Mouse (Mus musculus): ENCODE data around the gene Gm11437. TPM values are rescaled to one million over a fixed set of nuclear protein-coding genes. Genes with fewer than 3 reads are reported as not detected.

The Gm11437 gene
- polyA plus RNA-seq, 1 experiment from 2014 or later: 0.26 TPM

DNA sequence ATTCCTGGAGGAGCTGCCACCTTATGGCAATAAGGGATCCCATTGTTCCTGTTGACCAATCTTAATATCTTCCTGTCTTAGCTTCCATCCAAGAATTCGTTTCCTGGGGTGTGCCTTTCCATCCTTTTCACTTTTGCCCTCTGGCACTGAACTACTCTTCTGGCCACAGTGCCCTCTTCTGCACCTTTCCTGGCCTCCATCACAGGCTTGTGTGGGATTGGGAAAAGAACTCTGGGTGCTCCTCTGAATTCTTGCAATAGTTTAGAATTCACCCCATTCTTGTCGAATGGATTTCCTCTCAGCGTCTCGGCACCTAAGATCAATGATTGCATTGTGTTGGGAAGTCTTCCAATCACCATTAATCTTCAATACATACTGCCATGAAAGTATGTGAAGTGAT is 11.3 kb upstream of the Gm11437 start:
- Histone ChIP-seq H3K4me3 (peak overlapping the region; percentile 84), H3K36me3 (no peaks in the 10 kb centered on the region), H3K9ac (peak overlapping the region; percentile 87; the same call in 1 of the 2 replicates), H3K4me2 (peak overlapping the region; percentile 80), H3K9me3 (no peaks in the 10 kb centered on the region), H3K4me1 (replicated peaks) (peaks cover 27% of the 10 kb centered on the region), H3K27ac (peak overlapping the region; percentile 93; the same call in 1 of the 2 replicates), H3K27me3 (no peaks in the 10 kb centered on the region)
- 36% methylated on average over 4 of the region's 4 CpGs for whole genome bisulfite sequencing
- ATAC-seq (ENCODE audit: low FRiP score): no peak

DNA sequence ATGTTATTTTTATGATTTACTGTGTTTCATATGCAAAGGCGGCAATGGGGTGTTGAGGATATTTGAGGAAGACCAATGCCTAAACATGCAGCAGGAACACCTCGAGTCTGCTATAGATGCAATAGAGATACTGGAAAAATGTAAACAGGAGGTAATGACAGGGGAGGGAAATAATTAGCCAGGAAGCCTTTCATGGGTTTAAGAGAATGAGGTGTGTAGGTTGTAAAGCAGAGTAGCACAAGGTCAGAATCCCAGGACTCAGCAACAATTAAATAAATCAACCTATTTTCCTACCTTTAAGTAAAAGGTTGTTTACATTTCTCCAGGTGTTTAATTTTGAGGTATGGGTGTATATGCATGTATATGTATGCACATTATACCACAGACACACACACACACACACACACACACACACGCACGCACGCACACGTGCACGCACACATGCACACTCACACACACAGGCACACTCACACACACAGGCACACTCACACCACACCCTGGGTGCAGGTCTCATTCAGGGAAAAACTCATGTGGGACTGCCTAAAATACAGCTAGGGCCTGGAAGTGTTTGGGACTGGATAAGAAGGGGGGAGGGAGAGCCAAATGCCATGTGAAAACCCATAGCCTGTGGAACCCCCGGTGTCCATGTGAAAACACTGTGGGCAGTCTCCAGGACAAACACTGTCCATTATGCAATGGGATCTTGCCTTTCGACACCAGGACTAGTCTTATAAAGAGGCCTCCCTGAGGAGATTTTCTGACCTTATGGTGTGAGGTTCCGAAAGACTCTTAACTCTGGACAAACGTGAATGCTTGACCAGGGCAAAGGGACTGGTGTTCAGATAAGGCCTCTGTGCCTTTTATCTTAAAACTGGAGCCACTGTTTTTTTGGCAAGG is 5.5 kb upstream of the Gm11437 start:
- Histone ChIP-seq H3K9ac (no peak overlapping the region), H3K27me3 (no peaks in the 10 kb centered on the region), H3K4me1 (replicated peaks) (no peaks in the 10 kb centered on the region), H3K4me2 (no peak overlapping the region), H3K36me3 (no peaks in the 10 kb centered on the region), H3K4me3 (no peak overlapping the region), H3K9me3 (no peaks in the 10 kb centered on the region), H3K27ac (no peak overlapping the region)
- WGBS: 84% methylated on average over 11 of the region's 11 CpGs
- no peak for ATAC-seq (ENCODE audit: low FRiP score)

DNA sequence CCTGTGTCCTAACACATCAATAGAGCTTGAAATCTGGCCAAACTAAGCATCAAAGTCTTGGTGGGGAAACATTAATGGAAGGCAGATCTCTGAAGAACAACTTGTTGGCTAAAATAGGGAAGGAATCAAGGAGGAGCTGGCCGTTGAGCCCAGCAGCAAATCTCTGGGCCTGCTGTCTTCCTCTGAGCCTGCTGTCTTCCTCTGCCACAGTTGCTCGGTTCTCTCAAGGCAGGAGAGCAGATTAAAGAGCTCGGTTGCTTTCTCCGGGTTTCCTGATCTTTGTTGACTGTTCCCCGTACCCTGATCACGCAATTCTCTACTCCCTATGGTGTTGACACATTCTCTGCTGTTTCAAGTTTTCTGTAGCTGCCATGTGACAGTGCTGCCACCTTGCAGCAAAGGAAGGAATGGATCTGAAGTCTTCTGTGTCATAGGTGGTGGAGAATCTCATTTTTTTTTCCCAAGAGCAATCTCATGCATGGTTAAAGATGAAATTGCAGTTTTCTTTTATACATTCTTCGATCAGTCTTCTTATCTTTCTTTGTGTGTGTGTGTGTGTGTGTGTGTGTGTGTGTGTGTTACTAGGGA is 1.5 kb upstream of the Gm11437 start:
- Histone ChIP-seq H3K4me1 (replicated peaks) (no peaks in the 10 kb centered on the region), H3K27ac (no peak overlapping the region), H3K27me3 (no peaks in the 10 kb centered on the region), H3K4me3 (no peak overlapping the region), H3K4me2 (no peak overlapping the region), H3K36me3 (no peaks in the 10 kb centered on the region), H3K9me3 (no peaks in the 10 kb centered on the region), H3K9ac (no peak overlapping the region)
- WGBS: 41% methylated on average over 7 of the region's 7 CpGs
- ATAC-seq (ENCODE audit: low FRiP score): no peak

DNA sequence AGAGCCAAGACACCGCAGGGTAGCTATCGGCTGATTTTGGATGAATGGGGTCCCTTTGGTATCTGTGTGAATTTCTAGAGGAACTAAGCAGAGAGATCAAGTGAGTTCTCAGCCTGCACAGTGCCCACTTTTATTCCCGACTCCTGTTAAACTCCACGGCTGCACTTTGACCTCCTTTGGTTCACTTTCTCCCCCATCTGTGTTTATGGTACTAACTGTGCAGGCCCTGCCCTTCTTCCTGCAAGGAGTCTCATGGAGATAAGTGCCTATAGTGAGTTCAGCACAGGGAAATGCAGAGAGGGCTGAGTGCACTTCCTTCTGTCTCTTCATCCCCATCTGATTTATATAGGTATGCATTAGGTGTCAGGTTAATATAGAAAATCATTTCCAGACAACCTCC is 2.7 kb downstream of the Gm11437 start:
- Histone ChIP-seq H3K4me3 (no peak overlapping the region), H3K4me2 (no peak overlapping the region), H3K9me3 (no peaks in the 10 kb centered on the region), H3K36me3 (no peaks in the 10 kb centered on the region), H3K9ac (no peak overlapping the region), H3K4me1 (replicated peaks) (no peaks in the 10 kb centered on the region), H3K27me3 (no peaks in the 10 kb centered on the region), H3K27ac (no peak overlapping the region)
- 76% methylated on average over 4 of the region's 4 CpGs for WGBS
- ATAC-seq (ENCODE audit: low FRiP score): no peak

DNA sequence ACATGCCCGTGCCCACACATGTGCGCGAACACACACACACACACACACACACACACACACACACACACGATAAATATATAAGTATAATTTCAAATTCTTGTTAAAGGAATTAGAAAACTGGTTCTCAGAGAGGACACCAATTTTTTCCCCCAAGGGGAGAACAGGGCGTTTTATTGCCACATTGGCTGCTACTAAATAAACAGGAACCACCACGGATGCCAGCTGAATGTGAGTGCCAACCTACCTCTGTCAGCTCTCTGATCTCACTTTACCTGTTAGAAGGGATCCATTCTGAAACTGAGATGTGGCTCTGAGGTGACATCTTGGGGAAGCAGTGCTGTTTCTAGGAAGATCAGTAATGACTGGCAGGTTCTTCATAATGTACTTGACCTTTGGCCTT is 3.2 kb downstream of the Gm11437 start:
- Histone ChIP-seq H3K9ac (no peak overlapping the region), H3K9me3 (no peaks in the 10 kb centered on the region), H3K4me3 (no peak overlapping the region), H3K36me3 (no peaks in the 10 kb centered on the region), H3K4me2 (no peak overlapping the region), H3K27me3 (no peaks in the 10 kb centered on the region), H3K27ac (no peak overlapping the region), H3K4me1 (replicated peaks) (no peaks in the 10 kb centered on the region)
- no peak for ATAC-seq (ENCODE audit: low FRiP score)
- 89% methylated on average over 6 of the region's 6 CpGs for WGBS

DNA sequence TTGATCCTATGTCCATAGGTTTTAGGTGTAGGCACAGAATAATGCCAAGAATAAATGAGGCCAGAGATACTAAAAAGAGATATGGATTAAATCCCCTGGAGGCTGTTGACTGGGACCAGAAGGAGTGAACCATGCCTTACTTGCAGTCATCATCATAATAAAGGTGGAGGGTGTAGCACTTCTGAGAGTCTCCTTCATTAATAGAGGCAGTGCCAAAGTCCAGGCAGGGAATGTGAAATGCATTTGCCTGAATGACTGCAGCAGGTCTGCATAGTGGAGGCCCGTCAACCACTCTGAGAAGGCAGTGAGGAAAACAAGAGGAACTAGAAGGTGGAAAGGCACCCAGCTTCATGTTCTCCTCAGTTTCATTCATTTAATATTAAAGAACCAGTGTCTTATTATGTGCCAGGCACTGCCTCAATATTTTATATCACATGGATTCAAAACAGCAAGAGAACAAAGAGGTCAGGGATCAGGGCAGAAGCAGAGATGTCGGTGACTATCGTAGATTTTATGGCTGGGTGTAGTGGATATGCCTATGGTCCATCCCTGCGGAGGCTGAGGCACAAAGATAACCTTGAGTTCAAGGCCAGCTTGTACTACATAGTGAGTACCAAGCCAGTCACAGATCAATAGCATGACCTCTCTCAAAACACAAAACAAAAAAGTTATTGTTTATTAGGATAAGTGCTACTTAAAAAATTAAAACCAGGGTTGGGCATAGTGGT is 10.6 kb downstream of the Gm11437 start:
- WGBS: 92% methylated on average over 4 of the region's 4 CpGs
- Histone ChIP-seq H3K27me3 (no peaks in the 10 kb centered on the region), H3K9ac (no peak overlapping the region), H3K4me3 (no peak overlapping the region), H3K27ac (no peak overlapping the region), H3K4me1 (replicated peaks) (no peaks in the 10 kb centered on the region), H3K9me3 (no peaks in the 10 kb centered on the region), H3K36me3 (no peaks in the 10 kb centered on the region), H3K4me2 (no peak overlapping the region)
- no peak for ATAC-seq (ENCODE audit: low FRiP score)

DNA sequence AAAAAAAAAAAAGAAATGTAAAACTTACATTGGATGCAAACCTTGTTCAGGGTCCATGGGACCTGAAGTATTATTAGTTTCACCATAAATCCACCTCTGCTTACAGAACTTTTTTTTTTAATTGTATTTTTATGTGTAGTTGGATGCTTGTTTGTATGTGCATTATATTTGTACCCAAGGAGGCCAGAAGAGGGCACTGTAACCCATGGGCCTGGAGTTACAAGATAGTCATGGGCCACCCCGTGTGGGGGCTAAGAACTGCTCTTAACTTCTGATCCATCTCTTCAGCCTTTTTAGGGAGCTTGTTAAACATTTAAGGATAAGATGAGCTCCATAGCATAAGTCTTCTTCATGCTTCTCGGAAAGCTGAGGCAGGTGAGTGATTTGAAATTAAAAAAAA is 16.4 kb downstream of the Gm11437 start:
- no peak overlapping the region for H3K27ac ChIP-seq
- no peak overlapping the region for H3K4me3 ChIP-seq
- H3K4me2 ChIP-seq: no peak overlapping the region
- no peaks in the 10 kb centered on the region for H3K36me3 ChIP-seq
- WGBS: 75% methylated on average over 2 of the region's 2 CpGs
- no peaks in the 10 kb centered on the region for H3K9me3 ChIP-seq
- no peaks in the 10 kb centered on the region for H3K4me1 ChIP-seq (replicated peaks)
- H3K9ac ChIP-seq: no peak overlapping the region
- no peak for ATAC-seq (ENCODE audit: low FRiP score)
- H3K27me3 ChIP-seq: no peaks in the 10 kb centered on the region

DNA sequence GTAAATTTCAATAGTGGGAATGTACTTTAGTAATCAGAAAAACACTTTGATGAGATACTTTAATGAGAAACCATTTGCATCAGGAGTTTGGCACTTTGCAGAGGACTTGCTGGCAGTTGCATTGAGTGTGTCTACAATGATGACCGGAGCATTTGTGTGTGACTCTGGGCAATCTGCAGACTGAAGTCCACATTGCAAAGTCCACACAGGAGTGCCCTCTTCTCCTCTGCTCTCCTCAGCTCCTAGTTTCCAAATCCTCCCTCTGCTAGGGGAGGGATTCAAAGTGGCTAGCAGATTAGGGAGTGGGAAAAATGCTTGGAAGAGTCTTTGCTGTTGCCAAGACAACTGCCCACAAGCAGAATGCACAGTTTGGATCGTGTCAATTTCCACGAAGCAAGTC is 21.2 kb downstream of the Gm11437 start:
- H3K36me3 ChIP-seq: no peaks in the 10 kb centered on the region
- H3K4me1 ChIP-seq (replicated peaks): no peaks in the 10 kb centered on the region
- no peak for ATAC-seq (ENCODE audit: low FRiP score)
- no peak overlapping the region for H3K4me2 ChIP-seq
- H3K9me3 ChIP-seq: no peaks in the 10 kb centered on the region
- no peaks in the 10 kb centered on the region for H3K27me3 ChIP-seq
- 54% methylated on average over 3 of the region's 3 CpGs for WGBS
- no peak overlapping the region for H3K27ac ChIP-seq
- no peak overlapping the region for H3K9ac ChIP-seq
- H3K4me3 ChIP-seq: no peak overlapping the region

DNA sequence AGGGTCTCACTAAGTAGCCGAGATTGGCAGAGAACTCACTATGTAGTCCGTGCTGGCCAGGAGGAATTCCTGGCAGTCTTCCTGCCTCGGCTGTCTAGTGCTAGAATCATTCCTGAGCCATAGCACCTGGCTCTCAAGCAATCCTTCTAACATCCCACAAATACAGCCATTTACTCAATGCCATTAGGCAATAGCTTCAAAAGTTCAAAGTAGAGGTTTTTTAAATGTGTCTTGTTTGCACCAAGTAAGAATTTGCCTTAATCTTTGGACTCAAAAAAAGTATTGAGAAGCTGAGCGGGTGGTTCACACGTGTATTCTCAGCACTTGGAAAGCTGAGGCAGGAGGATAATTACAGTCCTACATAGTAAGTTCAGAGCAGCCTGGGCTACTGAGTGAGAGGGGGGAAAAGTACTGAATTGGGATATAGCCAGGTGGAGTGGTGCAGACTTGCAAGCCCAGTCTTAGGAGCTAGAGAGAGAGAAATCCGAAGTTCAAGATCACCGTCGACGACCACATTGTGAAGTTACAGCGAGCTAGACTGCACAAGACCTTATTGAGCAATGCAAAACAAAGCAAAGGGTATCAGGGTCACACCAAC is 22.0 kb downstream of the Gm11437 start:
- H3K4me3 ChIP-seq: no peak overlapping the region
- no peak overlapping the region for H3K9ac ChIP-seq
- no peak overlapping the region for H3K27ac ChIP-seq
- 82% methylated on average over 10 of the region's 10 CpGs for WGBS
- H3K27me3 ChIP-seq: no peaks in the 10 kb centered on the region
- no peak for ATAC-seq (ENCODE audit: low FRiP score)
- H3K4me2 ChIP-seq: no peak overlapping the region
- H3K9me3 ChIP-seq: no peaks in the 10 kb centered on the region
- no peaks in the 10 kb centered on the region for H3K36me3 ChIP-seq
- no peaks in the 10 kb centered on the region for H3K4me1 ChIP-seq (replicated peaks)

DNA sequence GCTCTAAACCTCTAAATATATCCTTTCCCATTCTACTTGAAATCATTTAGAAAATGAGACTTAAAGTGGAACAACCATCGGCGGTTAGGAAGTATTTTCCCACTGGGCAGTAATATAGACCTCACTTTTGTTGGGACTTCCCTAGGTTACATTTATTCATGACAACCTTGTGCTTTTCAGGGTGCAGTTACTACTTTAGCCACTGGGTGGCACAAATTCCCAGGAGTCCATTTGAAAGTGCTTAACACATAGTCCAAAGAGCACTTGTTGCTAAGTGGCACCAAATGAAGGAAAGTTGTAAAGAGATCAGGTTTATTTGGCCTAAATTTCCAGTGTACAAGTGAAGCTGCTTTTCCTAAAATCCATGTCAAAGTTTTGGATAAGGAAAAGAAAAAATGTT is 25.5 kb downstream of the Gm11437 start:
- Histone ChIP-seq H3K36me3 (no peaks in the 10 kb centered on the region), H3K4me3 (no peak overlapping the region), H3K9me3 (no peaks in the 10 kb centered on the region), H3K4me2 (no peak overlapping the region), H3K4me1 (replicated peaks) (0 out of 2 replicates have a peak, but pooled peaks cover 3% of the 10 kb centered on the region), H3K27me3 (no peaks in the 10 kb centered on the region), H3K9ac (no peak overlapping the region), H3K27ac (no peak overlapping the region)
- no peak for ATAC-seq (ENCODE audit: low FRiP score)
- WGBS: 64% methylated on average over 2 of the region's 2 CpGs

DNA sequence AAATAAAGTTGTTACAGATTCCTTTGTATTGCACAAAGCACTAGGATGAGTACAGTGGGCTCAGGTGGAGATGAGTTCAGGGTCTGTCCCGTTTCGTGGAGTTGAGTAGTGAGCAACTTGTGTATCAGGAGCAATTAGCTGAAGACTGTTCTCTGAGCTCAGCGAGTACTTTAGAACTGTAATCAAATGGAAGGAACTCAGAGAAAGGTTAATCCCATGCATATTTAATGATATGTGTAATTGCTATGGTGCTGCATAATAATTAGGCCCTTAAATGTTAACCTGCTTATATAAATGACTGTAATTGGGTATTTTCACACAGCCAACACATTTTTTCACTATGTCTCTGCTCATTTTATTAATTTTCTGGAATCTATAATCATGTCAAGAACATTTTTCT is 30.8 kb downstream of the Gm11437 start:
- Histone ChIP-seq H3K27ac (no peak overlapping the region), H3K27me3 (no peaks in the 10 kb centered on the region), H3K9ac (no peak overlapping the region), H3K4me1 (replicated peaks) (peaks cover 9% of the 10 kb centered on the region; the same call in 1 of the 2 replicates), H3K36me3 (peaks cover 6% of the 10 kb centered on the region; the same call in 1 of the 2 replicates), H3K4me3 (no peak overlapping the region), H3K4me2 (no peak overlapping the region), H3K9me3 (no peaks in the 10 kb centered on the region)
- ATAC-seq (ENCODE audit: low FRiP score): no peak
- WGBS: 81% methylated on average over 3 of the region's 3 CpGs

DNA sequence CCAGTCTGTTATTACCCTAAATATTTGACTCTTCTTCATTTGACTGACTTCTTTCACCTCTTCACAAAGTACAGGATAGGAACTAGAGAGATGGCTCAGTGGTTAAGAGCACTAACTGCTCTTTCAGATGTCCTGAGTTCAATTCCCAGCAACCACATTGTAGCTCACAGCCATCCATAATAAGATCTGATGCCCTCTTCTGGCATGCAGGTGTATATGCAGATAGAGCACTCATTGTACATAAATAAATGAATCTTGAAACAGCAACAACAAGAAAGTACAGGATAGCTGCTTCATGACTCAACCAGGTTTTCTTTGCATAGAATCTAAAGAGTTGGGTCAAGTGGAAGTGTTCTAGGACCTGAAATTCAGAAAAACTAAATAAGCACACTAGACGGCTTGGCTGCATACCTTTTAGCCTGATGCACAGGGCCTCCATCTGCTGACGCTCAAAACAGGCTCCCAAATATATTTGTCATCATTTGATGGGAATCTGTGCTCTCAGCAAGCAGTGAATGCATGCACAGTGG is 32.9 kb downstream of the Gm11437 start:
- no peak overlapping the region for H3K4me3 ChIP-seq
- no peak overlapping the region for H3K27ac ChIP-seq
- WGBS: 94% methylated on average over 2 of the region's 2 CpGs
- H3K36me3 ChIP-seq: peaks cover 6% of the 10 kb centered on the region; the same call in 1 of the 2 replicates
- H3K9me3 ChIP-seq: no peaks in the 10 kb centered on the region
- ATAC-seq (ENCODE audit: low FRiP score): no peak
- H3K4me2 ChIP-seq: no peak overlapping the region
- H3K4me1 ChIP-seq (replicated peaks): peaks cover 24% of the 10 kb centered on the region
- no peak overlapping the region for H3K9ac ChIP-seq
- H3K27me3 ChIP-seq: no peaks in the 10 kb centered on the region
